Mouse (Mus musculus): ENCODE measurements around the gene Obp1b. TPM values are rescaled to one million over a fixed set of nuclear protein-coding genes. Genes with fewer than 3 reads are reported as not detected.
"Not testable (repeated sequence)": the region's sequence is repeated elsewhere in the genome, so short reads cannot be mapped to it uniquely, and the experiment has no call there.

Gene Obp1b
- not detected in 2 replicates for polyA plus RNA-seq (2014; fragmentation: Nextera tagmentation; extraction: Ambion mirVana)

DNA sequence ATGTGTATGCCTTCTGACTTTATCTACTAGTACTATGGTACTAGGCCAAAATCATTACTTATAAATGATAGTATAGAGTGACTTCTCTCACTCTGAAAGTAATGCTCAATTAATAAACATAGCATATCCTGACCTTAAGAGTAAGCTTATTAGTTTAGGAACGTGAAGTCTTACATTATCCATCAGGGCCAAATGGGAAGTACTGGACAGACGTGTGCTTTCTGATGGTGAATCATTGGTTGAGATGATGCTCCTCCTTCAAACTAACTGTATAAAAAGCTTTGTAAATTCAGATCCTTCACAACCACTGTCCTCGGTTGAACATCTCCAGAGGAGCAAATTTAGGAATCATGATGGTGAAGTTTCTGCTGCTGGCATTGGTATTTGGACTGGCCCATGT is at the start of gene Obp1b:
Obp1b (plus strand) TSS at position 301 of the 400 bp plus-strand sequence.
- no CpG with 5 or more reads among the region's 3 CpGs for WGBS
- not testable (repeated sequence) for H3K4me2 ChIP-seq (ENCODE audit: low read depth, low read length); H3K9me3 ChIP-seq (ENCODE audit: control insufficient read depth, low read length); H3K4me3 ChIP-seq (ENCODE audit: low read depth, low read length); H3K27ac ChIP-seq (ENCODE audit: low read depth, low read length); H3K36me3 ChIP-seq (ENCODE audit: control insufficient read depth, insufficient read depth, low read length); H3K27me3 ChIP-seq (ENCODE audit: control insufficient read depth, insufficient read depth, low read length); H3K9ac ChIP-seq (replicated peaks; ENCODE audit: low read depth, low read length); ATAC-seq (ENCODE audit: low read depth); H3K4me1 ChIP-seq (ENCODE audit: control insufficient read depth, insufficient read depth, low read length)

DNA sequence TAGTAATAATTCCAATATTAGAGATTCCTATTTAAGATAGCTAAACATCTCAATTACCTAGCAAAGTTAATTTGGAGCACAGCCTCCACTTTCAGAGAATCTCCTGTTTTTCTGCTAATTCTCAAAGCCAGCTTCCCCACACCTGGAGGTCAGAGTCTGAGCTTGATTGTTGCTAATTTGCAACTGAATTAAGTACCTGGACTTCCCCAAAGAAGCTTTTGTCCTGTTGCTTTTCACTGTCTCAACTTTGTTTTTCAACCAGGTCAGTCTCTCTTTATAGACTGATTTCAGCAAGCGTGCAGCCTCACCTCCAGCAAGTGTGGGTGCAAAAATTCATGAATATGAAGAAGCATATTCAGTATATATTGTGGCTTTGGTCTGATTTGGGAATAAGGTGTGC is 15.6 kb downstream of the Obp1b start:
- not testable (repeated sequence) for H3K36me3 ChIP-seq (ENCODE audit: control insufficient read depth, insufficient read depth, low read length); H3K4me2 ChIP-seq (ENCODE audit: low read depth, low read length); H3K27me3 ChIP-seq (ENCODE audit: control insufficient read depth, insufficient read depth, low read length); ATAC-seq (ENCODE audit: low read depth); H3K9ac ChIP-seq (replicated peaks; ENCODE audit: low read depth, low read length); H3K4me1 ChIP-seq (ENCODE audit: control insufficient read depth, insufficient read depth, low read length); H3K9me3 ChIP-seq (ENCODE audit: control insufficient read depth, low read length); H3K27ac ChIP-seq (ENCODE audit: low read depth, low read length); H3K4me3 ChIP-seq (ENCODE audit: low read depth, low read length)
- WGBS: 70% methylated on average over 1 of the region's 1 CpGs

DNA sequence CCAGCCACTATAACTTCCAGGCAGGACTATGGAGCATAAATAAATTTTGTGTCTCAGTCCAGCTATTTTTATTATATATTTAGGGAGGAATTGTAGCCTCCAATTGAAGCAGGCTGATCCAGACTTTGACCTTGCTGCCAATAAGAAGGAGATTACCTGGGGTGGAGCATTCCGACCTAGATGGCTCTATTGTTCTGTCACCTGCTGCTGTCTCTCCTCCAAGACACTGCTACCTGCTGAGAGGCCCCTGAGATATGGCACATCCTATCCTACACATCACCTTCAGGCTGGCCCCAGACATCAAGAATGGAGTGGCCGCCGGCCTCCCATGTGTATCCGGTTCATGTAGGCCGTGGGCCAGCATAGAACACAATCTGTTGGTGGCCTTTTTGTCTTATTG is 16.3 kb downstream of the Obp1b start:
- WGBS: 94% methylated on average over 5 of the region's 5 CpGs
- H3K36me3 ChIP-seq (ENCODE audit: control insufficient read depth, insufficient read depth, low read length): no peaks in the 10 kb centered on the region
- no peaks in the 10 kb centered on the region for H3K9me3 ChIP-seq (ENCODE audit: control insufficient read depth, low read length)
- H3K4me3 ChIP-seq (ENCODE audit: low read depth, low read length): no peak overlapping the region
- no peaks in the 10 kb centered on the region for H3K4me1 ChIP-seq (ENCODE audit: control insufficient read depth, insufficient read depth, low read length)
- H3K27me3 ChIP-seq (ENCODE audit: control insufficient read depth, insufficient read depth, low read length): no peaks in the 10 kb centered on the region
- no peak for ATAC-seq (ENCODE audit: low read depth)
- H3K27ac ChIP-seq (ENCODE audit: low read depth, low read length): no peak overlapping the region
- H3K4me2 ChIP-seq (ENCODE audit: low read depth, low read length): no peak overlapping the region
- H3K9ac ChIP-seq (replicated peaks; ENCODE audit: low read depth, low read length): no peak overlapping the region

Other genes starting within 250 kb of the Obp1b start
- not detected in 2 replicates for gene Obp1a, start 95.4 kb upstream of the Obp1b start, polyA plus RNA-seq (2014; fragmentation: Nextera tagmentation; extraction: Ambion mirVana)
- not detected in 2 replicates for gene Gm5938, start 61.3 kb upstream of the Obp1b start, polyA plus RNA-seq (2014; fragmentation: Nextera tagmentation; extraction: Ambion mirVana)
- gene Gm14743, start 59.1 kb downstream of the Obp1b start, polyA plus RNA-seq (2014; fragmentation: Nextera tagmentation; extraction: Ambion mirVana): not detected in 2 replicates
- not detected in 2 replicates for gene 4930480E11Rik, start 182.9 kb downstream of the Obp1b start, polyA plus RNA-seq (2014; fragmentation: Nextera tagmentation; extraction: Ambion mirVana)